Mouse (Mus musculus): ENCODE data around the gene Tirap. TPM values are rescaled to one million over a fixed set of nuclear protein-coding genes. Genes with fewer than 3 reads are reported as not detected.

Gene Tirap
- polyA plus RNA-seq, 1 experiment from 2014 or later: 19.6 TPM

GRCm38 (mm10) chr9:35210542-35211474 lies 10.7 kb upstream of the Tirap start, which contains the start of gene Foxred1:
TSS of gene Foxred1 (minus strand) at chr9:35211055.
- H3K27ac ChIP-seq (replicated peaks): peak within 1 kb of the TSS; percentile 93
- H3K9me3 ChIP-seq (replicated peaks): no peaks in the 10 kb centered on the region
- H3K27me3 ChIP-seq (ENCODE audit: low read depth, poor library complexity, severe bottlenecking): no peaks in the 10 kb centered on the region
- H3K4me1 ChIP-seq: peaks cover 23% of the 10 kb centered on the region
- peaks cover 67% of the 10 kb centered on the region for H3K36me3 ChIP-seq
- H3K4me3 ChIP-seq: peak within 1 kb of the TSS; percentile 90
- 1% methylated on average over 72 of the region's 72 CpGs for WGBS
- DNase-seq (ENCODE audit: low spot score): peak; percentile 99

GRCm38 (mm10) chr9:35204421-35204820 lies 4.3 kb upstream of the Tirap start:
- DNase-seq (ENCODE audit: low spot score): no peak
- WGBS: 94% methylated on average over 2 of the region's 2 CpGs
- Histone ChIP-seq H3K9me3 (replicated peaks) (no peaks in the 10 kb centered on the region), H3K4me1 (peaks cover 14% of the 10 kb centered on the region), H3K27ac (replicated peaks) (no peak overlapping the region), H3K4me3 (no peak overlapping the region), H3K27me3 (ENCODE audit: low read depth, poor library complexity, severe bottlenecking) (no peaks in the 10 kb centered on the region), H3K36me3 (peaks cover 51% of the 10 kb centered on the region)

GRCm38 (mm10) chr9:35203536-35203935 lies 3.4 kb upstream of the Tirap start:
- Histone ChIP-seq H3K27ac (replicated peaks) (no peak overlapping the region), H3K27me3 (ENCODE audit: low read depth, poor library complexity, severe bottlenecking) (no peaks in the 10 kb centered on the region), H3K4me3 (no peak overlapping the region), H3K4me1 (peaks cover 22% of the 10 kb centered on the region), H3K9me3 (replicated peaks) (no peaks in the 10 kb centered on the region), H3K36me3 (peaks cover 45% of the 10 kb centered on the region)
- no peak for DNase-seq (ENCODE audit: low spot score)
- WGBS: 72% methylated on average over 3 of the region's 3 CpGs

- peaks cover 15% of the 10 kb centered on the region for H3K36me3 ChIP-seq
- no peaks in the 10 kb centered on the region for H3K9me3 ChIP-seq (replicated peaks)
- no peaks in the 10 kb centered on the region for H3K27me3 ChIP-seq (ENCODE audit: low read depth, poor library complexity, severe bottlenecking)
- peaks cover 24% of the 10 kb centered on the region for H3K4me1 ChIP-seq
- DNase-seq (ENCODE audit: low spot score): no peak
- 76% methylated on average over 9 of the region's 9 CpGs for WGBS
- peak overlapping the region; percentile 90 for H3K27ac ChIP-seq (replicated peaks)
- H3K4me3 ChIP-seq: peak overlapping the region; percentile 79
These were observed 504 bp upstream of the Tirap start for GRCm38 (mm10) chr9:35200529-35201060.

DNA sequence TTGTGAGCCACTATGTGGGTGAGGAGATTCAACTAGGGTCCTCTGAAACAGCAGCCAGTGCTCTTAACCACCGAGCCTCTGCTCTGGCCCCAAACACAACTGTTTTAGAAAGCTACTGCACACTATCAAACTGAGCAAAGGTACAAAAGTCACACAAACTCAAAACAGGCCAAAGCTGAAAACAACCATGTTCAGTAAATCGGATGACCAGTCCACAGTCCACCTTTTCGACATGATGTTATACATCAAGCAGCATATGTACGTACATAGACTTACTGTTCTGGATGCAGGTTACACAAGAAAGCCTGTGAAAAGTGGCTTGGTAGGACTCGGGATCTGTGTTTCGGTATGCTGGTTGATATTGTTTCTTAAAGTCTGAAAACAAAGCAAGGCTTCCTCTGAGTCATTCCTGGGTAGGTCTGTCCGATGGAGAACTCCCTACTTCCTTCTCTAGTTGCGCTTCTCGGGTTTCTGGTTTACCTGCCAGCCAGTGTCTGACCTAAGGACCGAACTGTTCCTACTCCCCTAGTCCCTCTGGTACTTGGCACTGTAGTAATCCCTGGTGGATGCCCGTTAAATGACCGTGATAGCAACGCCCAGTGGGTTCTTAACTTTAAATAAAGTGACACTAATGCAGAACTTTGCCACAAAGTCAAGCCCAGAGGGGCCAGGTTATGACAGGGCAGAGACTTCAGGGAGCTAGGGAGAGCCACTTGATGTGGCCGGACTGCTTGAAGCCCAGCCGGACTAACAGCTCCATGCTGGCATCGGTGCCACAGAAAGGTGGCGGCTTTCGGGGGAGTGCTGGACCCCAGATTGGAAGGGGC lies 933 bp downstream of the Tirap start:
- Histone ChIP-seq H3K4me1 (peaks cover 24% of the 10 kb centered on the region), H3K4me3 (peak overlapping the region; percentile 79), H3K9me3 (replicated peaks) (no peaks in the 10 kb centered on the region), H3K36me3 (peaks cover under 1% of the 10 kb centered on the region; the same call in 1 of the 2 replicates), H3K27me3 (ENCODE audit: low read depth, poor library complexity, severe bottlenecking) (no peaks in the 10 kb centered on the region), H3K27ac (replicated peaks) (peak overlapping the region; percentile 90)
- WGBS: 30% methylated on average over 18 of the region's 18 CpGs
- DNase-seq (ENCODE audit: low spot score): no peak

DNA sequence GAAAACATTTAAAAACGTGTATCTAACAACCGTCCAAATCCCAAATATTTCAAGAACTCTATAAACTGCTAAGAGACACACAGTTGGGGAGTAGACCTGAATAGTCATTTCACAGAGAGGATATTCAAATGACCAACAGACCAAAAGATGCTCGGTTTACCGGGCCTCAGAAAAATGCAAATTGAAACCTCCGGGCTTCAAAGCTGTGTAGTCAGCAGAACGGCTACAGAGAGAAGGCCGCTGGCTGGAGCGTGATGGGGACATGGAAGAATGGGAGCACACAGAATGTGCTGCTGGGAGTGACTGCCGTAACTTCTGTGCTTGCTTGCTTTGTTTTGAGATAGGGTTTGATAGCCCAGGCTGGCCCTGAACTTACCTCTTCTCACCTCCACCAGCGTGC lies 1.7 kb downstream of the Tirap start:
- Histone ChIP-seq H3K4me1 (peaks cover 24% of the 10 kb centered on the region), H3K9me3 (replicated peaks) (no peaks in the 10 kb centered on the region), H3K27me3 (ENCODE audit: low read depth, poor library complexity, severe bottlenecking) (no peaks in the 10 kb centered on the region), H3K4me3 (no peak overlapping the region), H3K27ac (replicated peaks) (no peak overlapping the region), H3K36me3 (no peaks in the 10 kb centered on the region)
- WGBS: 80% methylated on average over 10 of the region's 10 CpGs
- DNase-seq (ENCODE audit: low spot score): no peak

DNA sequence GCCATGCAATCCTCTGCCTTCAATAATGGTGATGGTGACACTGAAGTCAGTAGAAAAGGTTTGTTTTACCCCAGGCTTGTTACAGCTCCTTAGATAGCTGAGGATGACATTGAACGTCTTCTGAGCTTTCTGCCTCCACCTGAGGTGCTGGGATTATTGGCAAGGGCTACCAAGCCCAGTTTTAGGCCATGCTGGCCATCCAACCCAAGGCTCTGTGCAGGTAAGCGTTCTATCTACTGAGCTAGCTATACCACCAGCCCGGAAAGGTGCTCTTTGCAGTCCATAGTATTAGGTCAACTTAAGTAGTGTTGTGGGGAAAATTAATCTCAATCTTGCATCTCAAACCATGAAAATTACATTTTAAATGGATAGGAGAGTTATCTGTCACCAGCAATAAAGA lies 2.5 kb downstream of the Tirap start:
- DNase-seq (ENCODE audit: low spot score): no peak
- WGBS: 88% methylated on average over 3 of the region's 3 CpGs
- Histone ChIP-seq H3K36me3 (no peaks in the 10 kb centered on the region), H3K9me3 (replicated peaks) (no peaks in the 10 kb centered on the region), H3K4me3 (no peak overlapping the region), H3K27ac (replicated peaks) (no peak overlapping the region), H3K4me1 (peaks cover 24% of the 10 kb centered on the region), H3K27me3 (ENCODE audit: low read depth, poor library complexity, severe bottlenecking) (no peaks in the 10 kb centered on the region)

GRCm38 (mm10) chr9:35194048-35194447 lies 6.0 kb downstream of the Tirap start:
- Histone ChIP-seq H3K9me3 (replicated peaks) (no peaks in the 10 kb centered on the region), H3K4me1 (peaks cover 7% of the 10 kb centered on the region), H3K4me3 (no peak overlapping the region), H3K27me3 (ENCODE audit: low read depth, poor library complexity, severe bottlenecking) (no peaks in the 10 kb centered on the region), H3K36me3 (peaks cover 28% of the 10 kb centered on the region), H3K27ac (replicated peaks) (no peak overlapping the region)
- 94% methylated on average over 3 of the region's 3 CpGs for WGBS
- DNase-seq (ENCODE audit: low spot score): no peak

GRCm38 (mm10) chr9:35192983-35193542 lies 7.0 kb downstream of the Tirap start:
- DNase-seq (ENCODE audit: low spot score): no peak
- H3K27ac ChIP-seq (replicated peaks): no peak overlapping the region
- no peak overlapping the region for H3K4me3 ChIP-seq
- no peaks in the 10 kb centered on the region for H3K4me1 ChIP-seq
- no peaks in the 10 kb centered on the region for H3K9me3 ChIP-seq (replicated peaks)
- 87% methylated on average over 11 of the region's 11 CpGs for whole genome bisulfite sequencing
- peaks cover 38% of the 10 kb centered on the region for H3K36me3 ChIP-seq
- no peaks in the 10 kb centered on the region for H3K27me3 ChIP-seq (ENCODE audit: low read depth, poor library complexity, severe bottlenecking)

DNA sequence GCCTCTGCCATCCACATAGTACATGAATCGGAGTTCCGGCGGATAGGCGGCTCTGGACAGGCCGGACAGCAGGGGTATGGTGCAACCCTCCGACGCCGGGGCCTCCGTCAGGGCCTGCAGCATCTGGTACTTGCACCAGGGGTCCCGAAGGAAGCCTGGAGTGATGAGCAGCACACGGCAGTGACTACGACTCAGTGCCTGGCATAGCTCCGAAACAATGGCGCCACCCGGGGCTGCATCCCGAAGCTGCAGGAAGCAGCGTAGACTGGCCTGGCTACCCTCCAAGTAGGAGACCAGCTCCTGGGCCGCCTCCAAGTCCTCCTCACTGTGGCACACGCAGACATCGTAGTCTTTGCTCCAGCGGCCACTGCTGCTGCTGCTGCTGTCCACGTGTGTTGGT lies 11.4 kb downstream of the Tirap start:
- no peaks in the 10 kb centered on the region for H3K4me1 ChIP-seq
- H3K36me3 ChIP-seq: peaks cover 59% of the 10 kb centered on the region
- WGBS: 79% methylated on average over 22 of the region's 22 CpGs
- DNase-seq (ENCODE audit: low spot score): no peak
- H3K27ac ChIP-seq (replicated peaks): no peak overlapping the region
- H3K9me3 ChIP-seq (replicated peaks): no peaks in the 10 kb centered on the region
- H3K27me3 ChIP-seq (ENCODE audit: low read depth, poor library complexity, severe bottlenecking): no peaks in the 10 kb centered on the region
- no peak overlapping the region for H3K4me3 ChIP-seq

GRCm38 (mm10) chr9:35187351-35187903 lies 12.7 kb downstream of the Tirap start:
- H3K4me3 ChIP-seq: no peak overlapping the region
- WGBS: 88% methylated on average over 10 of the region's 10 CpGs
- no peaks in the 10 kb centered on the region for H3K27me3 ChIP-seq (ENCODE audit: low read depth, poor library complexity, severe bottlenecking)
- no peak overlapping the region for H3K27ac ChIP-seq (replicated peaks)
- no peaks in the 10 kb centered on the region for H3K9me3 ChIP-seq (replicated peaks)
- DNase-seq (ENCODE audit: low spot score): no peak
- no peaks in the 10 kb centered on the region for H3K4me1 ChIP-seq
- H3K36me3 ChIP-seq: peaks cover 59% of the 10 kb centered on the region

DNA sequence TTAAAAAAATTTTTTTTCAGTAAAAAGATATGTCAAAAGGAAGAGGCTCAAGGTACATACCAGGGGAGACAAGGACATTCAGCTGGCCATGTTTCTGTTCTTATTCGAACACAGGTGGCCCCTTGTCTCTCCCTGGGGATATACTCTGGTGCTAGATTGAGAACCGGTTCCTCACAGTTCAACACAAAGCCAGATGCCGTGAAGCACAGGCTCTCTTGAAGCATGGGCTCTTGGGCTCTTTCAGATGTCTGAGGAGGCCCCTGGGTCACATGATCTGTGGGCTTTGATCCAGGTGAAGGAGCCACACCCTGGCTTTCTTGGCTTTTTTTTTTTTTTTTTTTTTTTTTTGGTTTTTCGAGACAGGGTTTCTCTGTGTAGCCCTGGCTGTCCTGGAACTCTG lies 13.7 kb downstream of the Tirap start:
- Histone ChIP-seq H3K27me3 (ENCODE audit: low read depth, poor library complexity, severe bottlenecking) (no peaks in the 10 kb centered on the region), H3K27ac (replicated peaks) (no peak overlapping the region), H3K4me3 (no peak overlapping the region), H3K9me3 (replicated peaks) (no peaks in the 10 kb centered on the region), H3K4me1 (no peaks in the 10 kb centered on the region), H3K36me3 (peaks cover 55% of the 10 kb centered on the region)
- no peak for DNase-seq (ENCODE audit: low spot score)
- WGBS: 91% methylated on average over 4 of the region's 4 CpGs
